ENCODE assay signal across 25 mouse cellular contexts in the genomic region with DNA sequence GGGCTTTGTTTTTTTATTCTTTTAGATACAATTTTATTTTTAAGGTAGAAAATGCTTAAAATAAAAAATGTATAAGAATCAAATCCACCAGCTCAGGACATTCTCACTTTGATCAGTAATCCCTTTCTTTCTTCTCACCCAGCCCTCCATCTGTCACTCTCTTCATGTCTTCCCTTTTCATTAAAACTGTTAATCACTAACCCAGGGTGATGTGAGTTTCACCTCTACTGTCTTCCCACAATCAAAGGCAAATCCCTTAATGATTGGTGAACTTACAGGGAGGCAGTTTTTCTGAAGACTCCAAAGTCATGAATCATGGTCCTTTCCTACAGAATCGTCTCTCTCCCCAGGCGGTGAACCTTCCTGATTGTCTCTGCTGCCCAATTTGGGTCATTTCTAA.
DNase-seq lines count a peak whose midpoint lies in the region; ATAC-seq and TF ChIP-seq lines count a peak whose summit lies in the region.
"Had no signal": no experiment of that assay in that cellular context is flagged by ENCODE, and none has a peak within 500 bp of the region (broad histone marks: within the 10 kb centered on the region; RNA-seq: fewer than 3 reads in every experiment).

No protein-coding gene starts in this region.

- TF ChIP-seq CTCF in Patski (IDR thresholded peaks at IDR 0.05), result no peak

- POLR2A ChIA-PET in Patski (lab: Charles Lee), result no interaction called here

- H3K27me3 ChIP-seq in kidney, embryonic 16.5 days (ENCODE audit: insufficient read depth, low read length), result no peaks in the 10 kb centered on the region
- H3K27me3 ChIP-seq in midbrain, embryonic 12.5 days, result no peaks in the 10 kb centered on the region
- H3K27me3 ChIP-seq in midbrain, embryonic 15.5 days (replicated peaks), result no peaks in the 10 kb centered on the region
- H3K27me3 ChIP-seq in Patski, result no peaks in the 10 kb centered on the region
- H3K27me3 ChIP-seq: CH12.LX; embryonic facial prominence, embryonic 12.5 days; forebrain, embryonic 13.5 days; forebrain, embryonic 15.5 days had no signal

- peak overlapping the region; percentile 48; the same call in 1 of the 2 replicates for H3K27ac ChIP-seq in kidney, embryonic 16.5 days (ENCODE audit: low read length)
- 0 out of 2 replicates have a peak overlapping the region, but pooled peaks have one; percentile 6 for H3K27ac ChIP-seq in midbrain, embryonic 12.5 days (replicated peaks)
- no peak overlapping the region for H3K27ac ChIP-seq in midbrain, embryonic 15.5 days
- H3K27ac ChIP-seq: embryonic facial prominence, embryonic 10.5 days; embryonic facial prominence, embryonic 12.5 days; forebrain, embryonic 13.5 days; forebrain, embryonic 15.5 days had no signal

- ATAC-seq in kidney, embryonic 16.5 days (ENCODE audit: low FRiP score, low TSS enrichment), result peak; percentile 74; the same call in 1 of the 2 replicates
- no peak for ATAC-seq in midbrain, embryonic 12.5 days (ENCODE audit: low FRiP score, low read depth)
- ATAC-seq in midbrain, embryonic 15.5 days (replicated peaks), result no peak
- ATAC-seq in Patski, result no peak
- ATAC-seq: CD4-positive, CD25-positive, alpha-beta regulatory T cell, adult 4 months; forebrain, embryonic 13.5 days; forebrain, embryonic 15.5 days had no signal

- DNase-seq in kidney, adult 9 months, result peak; percentile 10
- no peak for DNase-seq in kidney, postnatal 4 days
- DNase-seq in kidney, adult 11 months, result no peak
- peak; percentile 48 for DNase-seq in Patski (ENCODE audit: low read depth, low spot score)
- DNase-seq: adrenal gland, adult 2 months; adrenal gland, postnatal 10 days; adrenal gland, postnatal 25 days; B cell, adult 2 months; cerebellum, adult 11 months; cerebellum, adult 18-20 months; cerebellum, adult 8-10 months; cerebellum, adult 9-11 months; cerebellum, postnatal 14 days; cerebellum, postnatal 36 days; embryo, embryonic 11 days had no signal

- no peaks in the 10 kb centered on the region for H3K9me3 ChIP-seq in kidney, embryonic 16.5 days (ENCODE audit: low read length)
- H3K9me3 ChIP-seq in midbrain, embryonic 12.5 days, result no peaks in the 10 kb centered on the region
- H3K9me3 ChIP-seq in midbrain, embryonic 15.5 days, result no peaks in the 10 kb centered on the region
- H3K9me3 ChIP-seq: embryonic facial prominence, embryonic 10.5 days; embryonic facial prominence, embryonic 12.5 days; forebrain, embryonic 13.5 days; forebrain, embryonic 15.5 days; G1E had no signal

- CTCF ChIA-PET in Patski (lab: Charles Lee), result interaction anchor here (1.1 kb wide), 1 partner anchor 14 kb away, joined by 4 read pairs; no protein-coding TSS in a partner anchor

- no peak overlapping the region for H3K9ac ChIP-seq in kidney, embryonic 16.5 days (replicated peaks; ENCODE audit: low read length)
- no peak overlapping the region for H3K9ac ChIP-seq in midbrain, embryonic 12.5 days (replicated peaks)
- no peak overlapping the region for H3K9ac ChIP-seq in midbrain, embryonic 15.5 days
- H3K9ac ChIP-seq: embryonic facial prominence, embryonic 12.5 days; forebrain, embryonic 13.5 days; forebrain, embryonic 15.5 days had no signal

- H3K36me3 ChIP-seq in kidney, embryonic 16.5 days (ENCODE audit: insufficient read depth, low read length), result 0 out of 2 replicates have a peak, but pooled peaks cover 2% of the 10 kb centered on the region
- H3K36me3 ChIP-seq in midbrain, embryonic 12.5 days, result no peaks in the 10 kb centered on the region
- no peaks in the 10 kb centered on the region; the same call in 1 of the 2 replicates for H3K36me3 ChIP-seq in midbrain, embryonic 15.5 days (replicated peaks)
- H3K36me3 ChIP-seq: embryonic facial prominence, embryonic 12.5 days; G1E had no signal

- H3K4me2 ChIP-seq in kidney, embryonic 16.5 days (replicated peaks; ENCODE audit: low read depth, low read length), result no peak overlapping the region
- no peak overlapping the region for H3K4me2 ChIP-seq in midbrain, embryonic 12.5 days (replicated peaks)
- H3K4me2 ChIP-seq in midbrain, embryonic 15.5 days, result no peak overlapping the region
- H3K4me2 ChIP-seq: embryonic facial prominence, embryonic 12.5 days; forebrain, embryonic 13.5 days; forebrain, embryonic 15.5 days had no signal

- peaks cover 8% of the 10 kb centered on the region; the same call in 1 of the 2 replicates for H3K4me1 ChIP-seq in kidney, embryonic 16.5 days (ENCODE audit: insufficient read depth, low read length)
- H3K4me1 ChIP-seq in midbrain, embryonic 12.5 days, result no peaks in the 10 kb centered on the region
- H3K4me1 ChIP-seq in midbrain, embryonic 15.5 days, result no peaks in the 10 kb centered on the region
- H3K4me1 ChIP-seq: embryonic facial prominence, embryonic 10.5 days; embryonic facial prominence, embryonic 12.5 days; forebrain, embryonic 13.5 days; forebrain, embryonic 15.5 days had no signal

- in situ Hi-C loops in Patski (cut with MboI; ENCODE audit: low pct_unique_long_range_greater_than_20kb), result no loop called here

- 63% methylated on average over 2 of the region's 2 CpGs for WGBS in kidney, embryonic 16.5 days
- 77% methylated on average over 2 of the region's 2 CpGs for WGBS in midbrain, embryonic 12.5 days
- 72% methylated on average over 2 of the region's 2 CpGs for WGBS in midbrain, embryonic 15.5 days

- no peak overlapping the region for H3K4me3 ChIP-seq in kidney, embryonic 16.5 days (ENCODE audit: low read length)
- no peak overlapping the region for H3K4me3 ChIP-seq in midbrain, embryonic 12.5 days
- H3K4me3 ChIP-seq in midbrain, embryonic 15.5 days, result no peak overlapping the region
- H3K4me3 ChIP-seq: embryonic facial prominence, embryonic 10.5 days; embryonic facial prominence, embryonic 12.5 days; forebrain, embryonic 13.5 days; forebrain, embryonic 15.5 days had no signal

Comparison
In these comparisons a context has a peak if more than half of its experiments do, and no peak if none do; other contexts are left out.
1. DNase-seq: peak in kidney, adult 9 months (single experiment) and Patski (single experiment); none in kidney, postnatal 4 days (0 of 2) and kidney, adult 11 months (single experiment).